Mouse (Mus musculus): ENCODE results near the gene Dleu7.

DNA sequence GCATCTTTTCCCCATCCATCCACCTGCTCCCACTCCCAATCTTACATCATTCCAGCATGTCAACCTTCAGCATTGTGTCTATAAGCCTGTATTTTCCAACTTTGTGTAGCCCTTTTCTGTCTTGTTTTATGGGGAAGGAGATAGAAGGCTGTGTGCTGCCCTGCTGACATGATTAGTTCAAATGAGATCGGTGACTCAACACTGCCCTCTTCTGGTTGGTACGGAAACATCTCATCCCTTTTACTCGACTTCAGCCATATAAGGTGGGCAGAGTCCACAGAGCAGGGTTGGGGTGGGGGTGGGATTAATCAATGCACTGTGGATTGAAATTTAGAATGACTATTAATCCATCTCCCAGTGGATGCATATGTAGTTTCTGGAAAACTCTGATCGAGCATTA, 40.8 kb downstream of the Dleu7 start:
- TF ChIP-seq ZNF384 (IDR thresholded peaks at IDR 0.05; ENCODE audit: low read depth, low read length), result no peak
- TF ChIP-seq MAFK (IDR thresholded peaks at IDR 0.05; ENCODE audit: insufficient read depth, low read depth, low read length), result no peak
- TF ChIP-seq HCFC1 (IDR thresholded peaks at IDR 0.05; ENCODE audit: borderline replicate concordance, insufficient read depth, low read length), result no peak

Data from ES-E14 (cell line).